Mouse (Mus musculus): ENCODE results near the gene Mgat5. TPM values are rescaled to one million over a fixed set of nuclear protein-coding genes. Genes with fewer than 3 reads are reported as not detected.

Mgat5 gene
- polyA plus RNA-seq, 1 experiment from 2014 or later, result 16.0 TPM

- H3K4me2 ChIP-seq (ENCODE audit: low read length), result no peak overlapping the region
- H3K36me3 ChIP-seq (ENCODE audit: control insufficient read depth, insufficient read depth, low read length), result no peaks in the 10 kb centered on the region
- peaks cover 6% of the 10 kb centered on the region; the same call in 1 of the 2 replicates for H3K4me1 ChIP-seq (ENCODE audit: control insufficient read depth, insufficient read depth, low read length)
- WGBS, result 92% methylated on average over 11 of the region's 11 CpGs
- H3K9ac ChIP-seq (ENCODE audit: low read depth, low read length), result no peak overlapping the region
- H3K27me3 ChIP-seq (ENCODE audit: control insufficient read depth, insufficient read depth, low read depth, low read length), result no peaks in the 10 kb centered on the region
- H3K4me3 ChIP-seq (ENCODE audit: low read depth, low read length), result no peak overlapping the region
- H3K9me3 ChIP-seq (replicated peaks; ENCODE audit: control insufficient read depth, low read length, poor library complexity, severe bottlenecking), result no peaks in the 10 kb centered on the region
- H3K27ac ChIP-seq (ENCODE audit: low read length), result no peak overlapping the region
- ATAC-seq, result no peak
Observed at GRCm38 (mm10) chr1:127244054-127244770, 39.4 kb downstream of the Mgat5 start.

- no peak overlapping the region for H3K4me2 ChIP-seq (ENCODE audit: low read length)
- WGBS, result 88% methylated on average over 6 of the region's 6 CpGs
- H3K36me3 ChIP-seq (ENCODE audit: control insufficient read depth, insufficient read depth, low read length), result no peaks in the 10 kb centered on the region
- H3K9ac ChIP-seq (ENCODE audit: low read depth, low read length), result no peak overlapping the region
- no peaks in the 10 kb centered on the region for H3K9me3 ChIP-seq (replicated peaks; ENCODE audit: control insufficient read depth, low read length, poor library complexity, severe bottlenecking)
- no peaks in the 10 kb centered on the region for H3K27me3 ChIP-seq (ENCODE audit: control insufficient read depth, insufficient read depth, low read depth, low read length)
- no peak overlapping the region for H3K27ac ChIP-seq (ENCODE audit: low read length)
- 0 out of 2 replicates have a peak, but pooled peaks cover 2% of the 10 kb centered on the region for H3K4me1 ChIP-seq (ENCODE audit: control insufficient read depth, insufficient read depth, low read length)
- no peak for ATAC-seq
- no peak overlapping the region for H3K4me3 ChIP-seq (ENCODE audit: low read depth, low read length)
Observed at GRCm38 (mm10) chr1:127246158-127246557, 41.3 kb downstream of the Mgat5 start.

GRCm38 (mm10) chr1:127248433-127248832, 43.6 kb downstream of the Mgat5 start:
- WGBS, result 88% methylated on average over 1 of the region's 1 CpGs
- no peak for ATAC-seq
- Histone ChIP-seq H3K4me3 (ENCODE audit: low read depth, low read length) (no peak overlapping the region), H3K27ac (ENCODE audit: low read length) (no peak overlapping the region), H3K4me2 (ENCODE audit: low read length) (no peak overlapping the region), H3K9me3 (replicated peaks; ENCODE audit: control insufficient read depth, low read length, poor library complexity, severe bottlenecking) (no peaks in the 10 kb centered on the region), H3K4me1 (ENCODE audit: control insufficient read depth, insufficient read depth, low read length) (0 out of 2 replicates have a peak, but pooled peaks cover 2% of the 10 kb centered on the region), H3K36me3 (ENCODE audit: control insufficient read depth, insufficient read depth, low read length) (no peaks in the 10 kb centered on the region), H3K27me3 (ENCODE audit: control insufficient read depth, insufficient read depth, low read depth, low read length) (no peaks in the 10 kb centered on the region), H3K9ac (ENCODE audit: low read depth, low read length) (no peak overlapping the region)

DNA sequence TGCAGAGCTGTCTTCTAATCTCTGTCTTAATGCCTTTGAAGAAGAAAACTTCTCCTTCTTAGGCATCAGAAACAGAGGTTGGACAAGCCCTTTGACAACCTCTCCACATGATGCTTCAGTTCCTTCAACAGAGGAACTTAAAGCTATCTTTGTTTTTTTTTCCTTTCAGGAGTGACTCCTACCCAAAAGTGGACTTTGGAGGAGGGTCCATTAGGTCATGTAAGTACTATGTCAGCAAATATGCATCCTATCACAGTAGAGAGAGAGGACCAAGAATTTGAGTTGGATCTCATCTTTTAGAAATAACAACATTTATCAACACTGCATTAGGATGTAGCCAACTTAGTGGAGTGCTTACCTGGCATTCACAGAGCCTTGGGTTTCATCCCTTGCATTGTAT, 44.8 kb downstream of the Mgat5 start:
- ATAC-seq, result no peak
- 0 out of 2 replicates have a peak, but pooled peaks cover 2% of the 10 kb centered on the region for H3K4me1 ChIP-seq (ENCODE audit: control insufficient read depth, insufficient read depth, low read length)
- H3K9me3 ChIP-seq (replicated peaks; ENCODE audit: control insufficient read depth, low read length, poor library complexity, severe bottlenecking), result no peaks in the 10 kb centered on the region
- H3K27me3 ChIP-seq (ENCODE audit: control insufficient read depth, insufficient read depth, low read depth, low read length), result no peaks in the 10 kb centered on the region
- H3K36me3 ChIP-seq (ENCODE audit: control insufficient read depth, insufficient read depth, low read length), result no peaks in the 10 kb centered on the region
- H3K4me2 ChIP-seq (ENCODE audit: low read length), result no peak overlapping the region
- H3K9ac ChIP-seq (ENCODE audit: low read depth, low read length), result no peak overlapping the region
- no peak overlapping the region for H3K4me3 ChIP-seq (ENCODE audit: low read depth, low read length)
- H3K27ac ChIP-seq (ENCODE audit: low read length), result no peak overlapping the region

- Histone ChIP-seq H3K9me3 (replicated peaks; ENCODE audit: control insufficient read depth, low read length, poor library complexity, severe bottlenecking) (no peaks in the 10 kb centered on the region), H3K4me2 (ENCODE audit: low read length) (no peak overlapping the region), H3K27ac (ENCODE audit: low read length) (no peak overlapping the region), H3K4me1 (ENCODE audit: control insufficient read depth, insufficient read depth, low read length) (no peaks in the 10 kb centered on the region), H3K4me3 (ENCODE audit: low read depth, low read length) (no peak overlapping the region), H3K36me3 (ENCODE audit: control insufficient read depth, insufficient read depth, low read length) (no peaks in the 10 kb centered on the region), H3K27me3 (ENCODE audit: control insufficient read depth, insufficient read depth, low read depth, low read length) (no peaks in the 10 kb centered on the region), H3K9ac (ENCODE audit: low read depth, low read length) (no peak overlapping the region)
- ATAC-seq, result no peak
Observed at GRCm38 (mm10) chr1:127250313-127250712, 45.5 kb downstream of the Mgat5 start.

- no peaks in the 10 kb centered on the region for H3K4me1 ChIP-seq (ENCODE audit: control insufficient read depth, insufficient read depth, low read length)
- no peaks in the 10 kb centered on the region for H3K9me3 ChIP-seq (replicated peaks; ENCODE audit: control insufficient read depth, low read length, poor library complexity, severe bottlenecking)
- H3K4me2 ChIP-seq (ENCODE audit: low read length), result no peak overlapping the region
- H3K36me3 ChIP-seq (ENCODE audit: control insufficient read depth, insufficient read depth, low read length), result no peaks in the 10 kb centered on the region
- no peak overlapping the region for H3K27ac ChIP-seq (ENCODE audit: low read length)
- no peak overlapping the region for H3K4me3 ChIP-seq (ENCODE audit: low read depth, low read length)
- 93% methylated on average over 7 of the region's 7 CpGs for WGBS
- no peak for ATAC-seq
- no peaks in the 10 kb centered on the region for H3K27me3 ChIP-seq (ENCODE audit: control insufficient read depth, insufficient read depth, low read depth, low read length)
- H3K9ac ChIP-seq (ENCODE audit: low read depth, low read length), result no peak overlapping the region
Observed at GRCm38 (mm10) chr1:127251751-127252150, 46.9 kb downstream of the Mgat5 start.

DNA sequence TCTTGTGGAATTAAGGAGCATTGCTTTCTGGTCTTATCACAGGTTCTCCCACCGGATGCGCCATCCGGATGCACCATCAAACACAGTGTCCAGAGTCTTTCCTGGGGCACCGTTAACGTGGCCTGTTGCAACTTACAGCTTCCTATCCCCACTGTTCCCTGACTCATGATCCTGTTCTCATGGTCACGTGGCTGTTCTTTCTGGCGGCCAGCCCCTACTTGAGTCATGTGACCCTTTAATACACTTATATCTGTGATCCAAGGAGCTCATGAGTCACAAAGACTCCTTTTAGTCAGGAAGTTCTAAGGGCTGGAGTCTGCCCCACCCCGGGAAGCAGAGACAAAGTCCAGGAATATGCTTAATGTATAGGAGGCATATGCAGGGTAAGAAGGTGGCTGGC, 52.2 kb downstream of the Mgat5 start:
- 93% methylated on average over 8 of the region's 8 CpGs for WGBS
- Histone ChIP-seq H3K27ac (ENCODE audit: low read length) (no peak overlapping the region), H3K9ac (ENCODE audit: low read depth, low read length) (no peak overlapping the region), H3K4me2 (ENCODE audit: low read length) (no peak overlapping the region), H3K4me1 (ENCODE audit: control insufficient read depth, insufficient read depth, low read length) (peaks cover 3% of the 10 kb centered on the region), H3K9me3 (replicated peaks; ENCODE audit: control insufficient read depth, low read length, poor library complexity, severe bottlenecking) (no peaks in the 10 kb centered on the region), H3K36me3 (ENCODE audit: control insufficient read depth, insufficient read depth, low read length) (no peaks in the 10 kb centered on the region), H3K27me3 (ENCODE audit: control insufficient read depth, insufficient read depth, low read depth, low read length) (no peaks in the 10 kb centered on the region), H3K4me3 (ENCODE audit: low read depth, low read length) (no peak overlapping the region)
- ATAC-seq, result no peak

- no peak for ATAC-seq
- H3K27ac ChIP-seq (ENCODE audit: low read length), result no peak overlapping the region
- no peak overlapping the region for H3K4me2 ChIP-seq (ENCODE audit: low read length)
- no peak overlapping the region for H3K9ac ChIP-seq (ENCODE audit: low read depth, low read length)
- 95% methylated on average over 4 of the region's 4 CpGs for WGBS
- H3K4me1 ChIP-seq (ENCODE audit: control insufficient read depth, insufficient read depth, low read length), result peaks cover 7% of the 10 kb centered on the region
- no peaks in the 10 kb centered on the region for H3K9me3 ChIP-seq (replicated peaks; ENCODE audit: control insufficient read depth, low read length, poor library complexity, severe bottlenecking)
- H3K4me3 ChIP-seq (ENCODE audit: low read depth, low read length), result no peak overlapping the region
- H3K27me3 ChIP-seq (ENCODE audit: control insufficient read depth, insufficient read depth, low read depth, low read length), result no peaks in the 10 kb centered on the region
- H3K36me3 ChIP-seq (ENCODE audit: control insufficient read depth, insufficient read depth, low read length), result no peaks in the 10 kb centered on the region
Observed at GRCm38 (mm10) chr1:127259669-127260068, 54.9 kb downstream of the Mgat5 start.

DNA sequence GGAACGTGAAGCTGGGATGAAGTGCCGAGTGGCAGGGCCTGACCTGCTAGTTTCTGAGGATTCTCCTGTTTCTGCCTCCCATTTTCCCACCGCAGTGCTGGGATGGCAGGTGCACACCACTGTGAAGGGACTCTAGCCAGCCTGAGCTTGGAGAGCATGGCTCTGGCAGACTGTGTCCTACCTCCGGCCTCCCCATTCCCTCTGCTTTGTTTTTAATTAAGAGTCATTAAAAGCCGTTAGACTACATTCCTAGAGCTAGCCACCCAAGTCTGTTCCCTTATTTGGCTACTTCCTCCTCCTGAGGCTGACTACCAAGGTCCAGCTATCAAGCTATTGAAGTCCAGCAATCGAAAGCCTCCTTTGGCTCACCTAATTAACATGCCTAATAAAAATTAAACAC, 56.2 kb downstream of the Mgat5 start:
- H3K27me3 ChIP-seq (ENCODE audit: control insufficient read depth, insufficient read depth, low read depth, low read length), result no peaks in the 10 kb centered on the region
- no peak overlapping the region for H3K4me2 ChIP-seq (ENCODE audit: low read length)
- peaks cover 7% of the 10 kb centered on the region for H3K4me1 ChIP-seq (ENCODE audit: control insufficient read depth, insufficient read depth, low read length)
- no peak overlapping the region for H3K27ac ChIP-seq (ENCODE audit: low read length)
- H3K36me3 ChIP-seq (ENCODE audit: control insufficient read depth, insufficient read depth, low read length), result no peaks in the 10 kb centered on the region
- ATAC-seq, result no peak
- no peak overlapping the region for H3K9ac ChIP-seq (ENCODE audit: low read depth, low read length)
- 49% methylated on average over 6 of the region's 6 CpGs for WGBS
- H3K9me3 ChIP-seq (replicated peaks; ENCODE audit: control insufficient read depth, low read length, poor library complexity, severe bottlenecking), result no peaks in the 10 kb centered on the region
- H3K4me3 ChIP-seq (ENCODE audit: low read depth, low read length), result no peak overlapping the region
